Mouse (Mus musculus) testis, adult 2 months (tissue): ENCODE data around the gene Pgf.

ENCODE experiments used
- CTCF ChIP-seq: fragments of 200-500 bp; IDR thresholded peaks from 2 replicates; pipeline ENCODE4 v1.5.1; 2012; ENCODE audit warnings: low read depth, mild to moderate bottlenecking, inconsistent platforms, low read length, moderate library complexity; ENCODE audit not compliant: control insufficient read depth, insufficient read depth, insufficient replicate concordance
- POLR2A ChIP-seq: fragments of 200-500 bp; IDR thresholded peaks from 2 replicates; pipeline ENCODE4 v1.6.1; 2012; ENCODE audit warnings: low read depth, mild to moderate bottlenecking, inconsistent platforms, low read length, moderate library complexity; ENCODE audit not compliant: control insufficient read depth

GRCm38 (mm10) chr12:85200929-85201829, 23.6 kb upstream of the Pgf start:
- TF ChIP-seq POLR2A (no peak), CTCF (no peak)
